Comparison of ENCODE assay signal across 9 mouse cellular contexts in the genomic region with DNA sequence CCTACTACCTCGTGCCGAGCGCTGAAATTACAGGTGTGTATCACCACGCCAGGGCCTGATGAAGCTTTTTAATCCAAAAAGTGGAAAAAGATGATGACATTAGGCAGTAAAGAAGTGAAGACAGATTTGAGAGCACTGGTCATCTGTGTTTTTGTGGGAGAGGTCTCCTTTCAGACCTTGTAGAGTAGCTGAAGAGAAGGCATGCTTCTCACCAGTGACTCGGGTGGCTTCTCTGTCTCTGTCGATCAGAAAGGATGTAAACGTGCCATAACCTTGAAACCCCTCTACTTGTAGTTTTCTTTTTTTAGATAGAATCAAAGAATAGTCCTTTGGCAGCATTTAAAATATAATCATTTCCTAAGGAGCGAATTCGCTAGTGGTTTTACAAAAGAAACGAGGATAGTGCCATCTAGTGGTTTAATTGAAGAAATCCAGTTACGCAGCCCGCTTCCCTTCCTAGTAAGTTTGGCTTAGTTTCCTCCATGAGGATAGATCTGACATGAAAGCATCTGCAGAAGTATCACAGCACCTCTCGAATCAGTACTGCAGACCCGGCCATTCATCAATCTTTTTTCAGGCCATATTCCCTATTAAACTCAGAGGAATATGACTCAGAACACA. TPM values are rescaled to one million over a fixed set of nuclear protein-coding genes. Genes with fewer than 3 reads are reported as not detected.
DNase-seq lines count a peak whose midpoint lies in the region; ATAC-seq lines count a peak whose summit lies in the region.
"Had no signal": no experiment of that assay in that cellular context is flagged by ENCODE, and none has a peak within 500 bp of the region (broad histone marks: within the 10 kb centered on the region; RNA-seq: fewer than 3 reads in every experiment).

No protein-coding gene starts in this region.

- H3K4me3 ChIP-seq in hindbrain, embryonic 13.5 days: no peak overlapping the region
- no peak overlapping the region for H3K4me3 ChIP-seq in midbrain, embryonic 15.5 days
- H3K4me3 ChIP-seq: limb, embryonic 15.5 days had no signal

- no peaks in the 10 kb centered on the region for H3K9me3 ChIP-seq in hindbrain, embryonic 13.5 days
- no peaks in the 10 kb centered on the region for H3K9me3 ChIP-seq in midbrain, embryonic 15.5 days
- H3K9me3 ChIP-seq: limb, embryonic 15.5 days had no signal

- 31% methylated on average over 14 of the region's 14 CpGs for WGBS in hindbrain, embryonic 13.5 days
- WGBS in midbrain, embryonic 15.5 days: 31% methylated on average over 14 of the region's 14 CpGs

- ATAC-seq in hindbrain, embryonic 13.5 days (ENCODE audit: low FRiP score): 0 out of 2 replicates have a peak, but pooled peaks have one; percentile 49
- ATAC-seq in midbrain, embryonic 15.5 days (replicated peaks): peak; percentile 57

- H3K4me1 ChIP-seq in hindbrain, embryonic 13.5 days (replicated peaks): 0 out of 2 replicates have a peak, but pooled peaks cover 2% of the 10 kb centered on the region
- H3K4me1 ChIP-seq in midbrain, embryonic 15.5 days: no peaks in the 10 kb centered on the region
- H3K4me1 ChIP-seq: limb, embryonic 15.5 days had no signal

- no peaks in the 10 kb centered on the region for H3K27me3 ChIP-seq in hindbrain, embryonic 13.5 days
- no peaks in the 10 kb centered on the region for H3K27me3 ChIP-seq in midbrain, embryonic 15.5 days (replicated peaks)
- H3K27me3 ChIP-seq: limb, embryonic 15.5 days had no signal

- peak; percentile 67 for DNase-seq in layer of hippocampus, adult 11-12 months (ENCODE audit: low spot score)
- DNase-seq in layer of hippocampus, postnatal 36 days: no peak
- peak; percentile 24 for DNase-seq in T-cell, adult 2 months (ENCODE audit: low spot score)
- peak; percentile 43 for DNase-seq in embryo, embryonic 11.5 days (ENCODE audit: low read depth, low spot score)
- peak; percentile 72 to 80 for DNase-seq in left cerebral cortex, postnatal 14 days (ENCODE audit: low spot score in 2 of 2)
- no peak for DNase-seq in urinary bladder, adult 2 months (ENCODE audit: low spot score)

- 0 out of 2 replicates have a peak overlapping the region, but pooled peaks have one; percentile 15 for H3K9ac ChIP-seq in hindbrain, embryonic 13.5 days
- no peak overlapping the region for H3K9ac ChIP-seq in midbrain, embryonic 15.5 days
- H3K9ac ChIP-seq: limb, embryonic 15.5 days had no signal

- H3K36me3 ChIP-seq in hindbrain, embryonic 13.5 days: no peaks in the 10 kb centered on the region
- no peaks in the 10 kb centered on the region for H3K36me3 ChIP-seq in midbrain, embryonic 15.5 days (replicated peaks)
- H3K36me3 ChIP-seq: limb, embryonic 15.5 days had no signal

- H3K27ac ChIP-seq in hindbrain, embryonic 13.5 days: no peak overlapping the region
- H3K27ac ChIP-seq in midbrain, embryonic 15.5 days: no peak overlapping the region
- H3K27ac ChIP-seq: limb, embryonic 15.5 days had no signal

- peak overlapping the region; percentile 34; the same call in 1 of the 2 replicates for H3K4me2 ChIP-seq in hindbrain, embryonic 13.5 days
- H3K4me2 ChIP-seq in midbrain, embryonic 15.5 days: peak overlapping the region; percentile 38; the same call in 1 of the 2 replicates
- H3K4me2 ChIP-seq: limb, embryonic 15.5 days had no signal

- intact Hi-C loops in left cerebral cortex, postnatal 14 days (cut with DNase I): loop anchor here (5.0 to 10.0 kb wide), 4 partner anchors 49 to 1893 kb away; a partner anchor contains a TSS

RNA-seq across cellular contexts. Expression of a gene that starts 21.2 kb away (rescaled TPM):
- 100 to 1,000 TPM; 103 to 104 TPM for total RNA-seq in layer of hippocampus, postnatal 36 days (2021)
- polyA plus RNA-seq in hindbrain, embryonic 13.5 days (2015; fragmentation: Nextera tagmentation; extraction: Ambion mirVana): 242 and 244 TPM in 2 replicates
- total RNA-seq in left cerebral cortex, postnatal 14 days (2021): 100 to 1,000 TPM; 152 to 161 TPM
- 184 and 196 TPM in 2 replicates for polyA plus RNA-seq in midbrain, embryonic 15.5 days (2015; fragmentation: Nextera tagmentation; extraction: Ambion mirVana)
- 133 and 143 TPM in 2 replicates for polyA plus RNA-seq in urinary bladder, adult 2 months (2012; rRNA removed)

RNA-seq across cellular contexts. Expression of a gene that starts 50.5 kb away (rescaled TPM):
- 10 to 100 TPM; 20.2 to 23.1 TPM for total RNA-seq in layer of hippocampus, postnatal 36 days (2021)
- 24.0 and 25.6 TPM in 2 replicates for polyA plus RNA-seq in hindbrain, embryonic 13.5 days (2015; fragmentation: Nextera tagmentation; extraction: Ambion mirVana)
- total RNA-seq in left cerebral cortex, postnatal 14 days (2021): 10 to 100 TPM; 25.4 to 27.9 TPM
- polyA plus RNA-seq in midbrain, embryonic 15.5 days (2015; fragmentation: Nextera tagmentation; extraction: Ambion mirVana): 41.0 and 42.1 TPM in 2 replicates
- 5.3 TPM in 2 replicates for polyA plus RNA-seq in urinary bladder, adult 2 months (2012; rRNA removed)

RNA-seq across cellular contexts. Expression of a gene that starts 50.9 kb away (rescaled TPM):
- 1 to 10 TPM; 3.7 to 6.5 TPM for total RNA-seq in layer of hippocampus, postnatal 36 days (2021)
- polyA plus RNA-seq in hindbrain, embryonic 13.5 days (2015; fragmentation: Nextera tagmentation; extraction: Ambion mirVana): 4.2 and 6.2 TPM in 2 replicates
- 1 to 10 TPM; 2.5 to 3.9 TPM for total RNA-seq in left cerebral cortex, postnatal 14 days (2021)
- polyA plus RNA-seq in midbrain, embryonic 15.5 days (2015; fragmentation: Nextera tagmentation; extraction: Ambion mirVana): 4.9 and 5.0 TPM in 2 replicates
- polyA plus RNA-seq in urinary bladder, adult 2 months (2012; rRNA removed): 8.4 and 8.8 TPM in 2 replicates

Comparison
In these comparisons a context has a peak if more than half of its experiments do, and no peak if none do; other contexts are left out.
1. DNase-seq: peak in layer of hippocampus, adult 11-12 months (single experiment), T-cell, adult 2 months (single experiment), embryo, embryonic 11.5 days (single experiment) and left cerebral cortex, postnatal 14 days (2 of 2); none in layer of hippocampus, postnatal 36 days (0 of 2) and urinary bladder, adult 2 months (single experiment).